Mouse (Mus musculus) kidney, adult 8-10 months (tissue): ENCODE measurements around the gene Dync2h1.
"Not testable (repeated sequence)": the region's sequence is repeated elsewhere in the genome, so short reads cannot be mapped to it uniquely, and the experiment has no call there.

ENCODE experiments used
- DNase-seq, 2 experiments: peaks; one replicate each; pipeline ENCODE4 v3.0.0; 2022

The Dync2h1 gene

DNA sequence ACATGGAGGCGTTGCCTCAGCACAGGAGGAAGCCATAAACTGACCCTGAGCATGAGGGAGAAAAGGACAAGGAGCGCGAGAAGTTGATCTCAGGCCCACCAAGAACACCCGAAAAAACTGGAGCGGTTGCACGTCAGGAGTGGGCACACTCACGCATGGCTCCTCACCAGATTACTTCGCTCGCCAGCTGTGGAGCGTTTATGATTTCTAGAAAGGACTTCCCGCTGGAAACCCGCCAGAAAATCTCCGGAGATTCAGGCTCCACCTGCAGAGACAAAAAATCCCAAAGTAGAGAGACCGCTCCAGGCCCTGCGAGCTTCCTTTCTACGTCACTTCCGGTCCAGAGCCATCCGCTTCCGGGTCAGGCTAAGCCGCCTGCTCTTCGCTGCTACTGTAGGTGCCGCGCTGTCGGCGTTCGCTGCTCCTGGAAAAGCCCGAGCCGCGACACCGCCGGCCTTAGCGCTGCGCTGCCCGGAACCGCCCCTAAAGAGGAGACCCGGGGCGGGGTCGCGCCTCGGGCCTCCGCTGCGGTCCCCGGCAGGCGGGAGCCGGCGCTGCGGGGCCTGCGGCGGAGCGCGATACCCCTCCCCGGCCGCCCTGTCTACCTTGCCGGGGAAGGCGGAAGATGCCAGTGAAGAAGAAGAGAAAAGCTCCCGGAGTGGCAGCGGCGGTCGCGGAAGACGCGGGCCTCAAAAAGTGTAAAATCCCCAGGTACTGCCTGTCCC, at the start of gene Dync2h1, which contains the start of gene Dcun1d5:
Gene Dync2h1, minus strand, starts transcription at position 275 of the 725 bp plus-strand sequence.
Gene Dcun1d5, plus strand, starts transcription at position 349 of the 725 bp plus-strand sequence.
- peak; percentile 96 for DNase-seq

DNA sequence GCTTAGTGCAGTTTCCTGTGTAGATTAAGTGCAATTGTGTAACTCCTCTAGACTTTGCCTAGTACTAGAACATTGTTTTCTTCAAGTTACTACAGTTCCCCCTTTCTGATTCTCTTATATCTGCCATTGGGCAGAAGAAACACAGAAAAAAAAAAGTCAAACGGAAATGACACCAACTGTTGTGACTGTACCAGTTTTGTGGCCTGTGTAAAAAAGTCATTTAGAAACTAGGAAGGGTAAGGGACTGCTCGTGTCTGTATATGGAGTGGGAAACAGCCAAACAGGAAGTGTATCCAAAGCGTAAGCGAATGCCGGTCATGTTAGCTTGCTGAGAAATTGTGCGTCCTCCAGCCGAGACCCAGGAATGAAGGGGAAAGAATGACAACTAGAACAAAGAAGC, 37.2 kb upstream of the Dync2h1 start:
- no peak for DNase-seq

DNA sequence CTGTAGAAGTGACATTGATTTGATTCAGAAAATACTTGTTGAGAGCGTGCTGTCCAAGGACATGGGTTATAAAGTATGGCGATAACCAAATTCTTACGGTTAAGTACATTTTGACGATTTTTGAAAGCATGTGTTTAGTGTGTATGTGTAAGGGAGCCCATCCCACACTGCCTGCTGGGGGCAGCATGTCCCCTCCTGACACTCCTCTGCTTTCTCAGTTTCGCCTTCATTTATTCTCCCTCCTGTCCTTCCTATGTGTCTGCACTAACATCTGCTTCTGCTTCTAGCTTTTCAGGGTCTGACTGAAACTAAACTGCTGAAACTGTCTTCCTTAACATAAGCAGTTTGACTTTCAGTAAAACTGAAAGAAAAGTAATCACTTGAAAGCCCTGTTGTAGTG, 36.8 kb upstream of the Dync2h1 start:
- DNase-seq: no peak

DNA sequence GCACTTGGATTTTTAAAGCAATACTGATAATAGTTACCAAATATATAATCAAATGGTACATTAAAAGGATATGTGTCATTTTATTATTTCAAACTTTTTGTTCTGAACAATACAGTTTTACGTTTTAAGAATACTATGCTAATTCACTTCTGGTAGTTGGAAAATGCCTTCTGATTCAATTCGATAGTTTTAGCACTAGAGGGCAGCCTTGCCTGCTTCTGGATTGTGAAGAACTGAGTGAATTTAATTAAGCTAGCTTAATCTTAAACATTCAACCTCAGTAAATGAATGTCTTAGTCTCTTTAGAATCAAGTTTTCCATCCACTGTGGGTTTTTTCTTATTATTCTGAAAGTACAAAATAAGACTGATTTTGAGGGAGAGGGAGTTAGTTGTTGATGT, 32.0 kb upstream of the Dync2h1 start:
- DNase-seq: peak; percentile 7 to 8

DNA sequence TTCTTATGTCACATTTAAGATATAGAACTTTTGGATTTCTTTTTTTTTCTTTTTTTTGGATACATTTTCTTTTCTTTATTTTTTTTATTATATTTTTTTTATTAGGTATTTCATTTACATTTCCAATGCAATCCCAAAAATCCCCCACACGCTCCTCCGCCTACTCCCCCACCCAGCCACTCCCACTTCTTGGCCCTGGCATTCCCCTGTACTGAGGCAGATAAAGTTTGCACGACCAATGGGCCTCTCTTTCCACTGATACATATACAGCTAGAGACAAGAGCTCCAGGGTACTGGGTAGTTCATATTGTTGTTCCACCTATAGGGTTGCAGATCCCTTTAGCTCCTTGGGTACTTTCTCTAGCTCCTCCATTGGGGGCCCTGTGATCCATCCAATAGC, 6.4 kb upstream of the Dync2h1 start:
- DNase-seq: not testable (repeated sequence)

DNA sequence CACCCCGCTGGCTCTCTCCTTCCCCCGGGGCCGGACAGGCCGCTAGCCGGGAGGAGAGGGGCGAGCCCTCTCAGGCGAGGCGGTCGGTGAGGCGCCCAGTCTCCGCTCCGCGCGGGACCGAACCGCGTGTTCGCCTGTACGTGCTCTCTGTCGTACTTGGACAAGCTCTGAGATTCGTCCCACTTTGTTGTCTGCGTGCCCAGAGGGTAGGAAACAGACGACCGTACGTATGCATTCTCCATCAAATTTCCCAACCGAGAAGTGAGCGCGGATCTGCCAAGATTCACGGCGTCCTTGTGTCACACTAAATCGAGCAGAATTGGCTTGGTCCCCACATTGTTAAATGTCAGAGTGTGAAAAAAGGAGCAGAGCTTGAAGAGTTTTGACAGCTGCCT, 648 bp upstream of the Dync2h1 start:
- peak in 1 of 2 experiments; percentile 5 for DNase-seq

DNA sequence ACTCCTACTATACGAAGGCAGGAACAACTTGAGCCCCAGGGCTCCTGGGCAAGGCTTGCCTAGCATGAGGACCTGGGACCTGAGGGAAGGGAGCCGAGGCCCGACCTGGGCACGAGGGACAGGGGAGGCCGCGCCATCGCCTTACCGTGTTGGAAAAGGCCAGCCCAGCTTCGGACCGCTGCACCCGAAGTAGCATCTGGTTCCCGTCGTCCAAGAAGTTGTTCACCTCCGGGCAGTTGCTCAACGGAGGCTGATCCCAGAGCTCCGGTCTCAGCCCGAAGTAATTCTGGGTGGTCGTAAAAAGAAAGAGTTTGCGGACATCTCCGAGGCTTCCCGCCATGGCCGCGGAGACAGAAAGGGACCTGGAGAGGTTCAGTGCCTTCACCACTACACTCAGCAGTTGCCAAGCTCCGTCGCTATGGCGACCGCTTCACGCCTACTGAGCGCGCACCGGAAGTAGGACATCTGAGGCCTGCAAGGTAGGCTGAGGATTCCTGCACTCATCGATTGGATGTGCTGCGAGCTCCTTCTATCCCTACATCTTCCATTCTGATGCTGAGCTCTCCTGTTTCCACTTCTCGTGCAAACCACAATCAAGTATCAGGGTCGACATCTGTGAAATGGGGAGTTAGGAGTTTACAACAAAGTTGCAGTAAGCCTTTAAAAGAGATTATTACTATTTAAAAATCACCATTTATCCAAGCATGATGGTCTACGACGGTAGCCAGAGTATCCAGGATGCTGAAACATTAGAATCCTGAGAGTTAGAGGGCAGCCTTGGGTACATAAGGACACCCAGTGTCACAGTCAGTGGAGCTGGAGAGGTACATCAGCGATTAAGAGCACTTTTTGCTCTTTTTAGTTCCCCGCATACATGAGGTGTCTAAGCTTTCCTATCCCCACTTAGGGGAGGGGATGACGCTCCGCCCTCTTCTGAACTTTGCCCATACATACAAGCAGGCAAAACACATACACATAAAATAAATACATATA, 7.3 kb downstream of the Dync2h1 start:
- DNase-seq: peak; percentile 93 to 96

DNA sequence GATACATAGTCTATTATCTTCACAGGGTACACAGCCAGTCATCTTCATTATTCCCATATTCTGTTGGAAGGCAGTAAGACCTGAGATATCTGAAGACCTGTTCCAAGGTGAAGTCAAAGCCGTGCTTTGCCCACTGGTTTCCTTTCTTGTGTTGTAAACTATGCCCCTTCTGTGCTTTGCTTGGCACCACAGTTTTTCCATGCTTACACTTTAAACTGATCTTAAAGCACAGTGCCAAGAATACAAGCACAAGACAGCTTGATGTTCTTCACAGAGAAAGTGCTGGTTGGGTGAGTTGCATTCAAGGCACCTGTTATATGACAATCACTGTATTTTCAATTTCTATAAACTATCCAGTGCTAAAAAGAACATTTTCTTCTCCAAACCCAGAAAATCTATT, 10.5 kb downstream of the Dync2h1 start:
- peak; percentile 17 to 46 for DNase-seq

DNA sequence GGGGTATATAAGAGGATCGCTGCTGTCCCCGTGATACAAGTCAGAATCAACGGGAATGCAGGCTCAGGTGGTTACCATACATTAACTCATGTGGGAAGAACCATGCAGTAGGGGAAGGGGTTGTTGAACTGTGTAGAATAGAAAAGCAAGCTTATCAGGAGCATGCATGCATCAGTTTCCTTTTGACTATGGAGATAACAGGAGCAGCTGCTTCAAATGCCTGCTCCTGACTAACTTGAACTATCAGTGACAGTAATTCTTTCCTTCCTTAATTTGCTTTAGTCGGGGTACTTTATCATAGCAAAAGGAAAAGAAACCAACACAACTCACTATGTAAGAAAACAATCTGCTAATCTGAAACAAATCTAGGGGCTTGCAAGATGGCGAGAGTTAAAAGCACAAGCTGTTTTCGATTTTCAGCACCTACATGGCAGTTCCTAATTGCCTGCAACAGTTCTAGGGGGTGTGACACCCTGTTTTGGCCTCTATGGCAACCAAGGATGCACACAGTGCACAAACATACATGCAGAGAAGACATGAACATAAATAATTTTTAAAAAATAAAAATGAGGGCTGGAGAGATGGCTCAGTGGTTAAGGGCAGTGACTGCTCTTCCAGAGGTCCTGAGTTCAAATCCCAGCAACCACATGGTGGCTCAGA, 16.8 kb downstream of the Dync2h1 start:
- DNase-seq: no peak

DNA sequence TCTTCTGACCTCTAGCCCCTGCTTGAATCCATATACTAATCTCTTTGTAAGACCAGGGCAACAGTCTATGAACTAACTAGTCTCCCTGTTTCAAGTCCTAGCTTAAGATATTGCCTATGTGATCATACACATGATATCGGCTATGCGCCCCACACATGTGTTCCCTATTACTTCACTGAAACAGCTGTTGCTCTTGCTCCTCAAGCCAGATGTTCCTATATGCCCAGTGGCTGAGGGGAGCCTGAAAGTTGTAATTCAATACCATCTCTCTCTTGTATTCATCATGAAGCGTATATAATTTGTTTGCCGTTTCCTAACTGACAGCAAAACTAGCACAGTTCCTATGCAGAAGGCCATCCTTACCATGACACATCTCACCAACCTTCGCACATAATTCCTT, 23.6 kb downstream of the Dync2h1 start:
- DNase-seq: no peak

DNA sequence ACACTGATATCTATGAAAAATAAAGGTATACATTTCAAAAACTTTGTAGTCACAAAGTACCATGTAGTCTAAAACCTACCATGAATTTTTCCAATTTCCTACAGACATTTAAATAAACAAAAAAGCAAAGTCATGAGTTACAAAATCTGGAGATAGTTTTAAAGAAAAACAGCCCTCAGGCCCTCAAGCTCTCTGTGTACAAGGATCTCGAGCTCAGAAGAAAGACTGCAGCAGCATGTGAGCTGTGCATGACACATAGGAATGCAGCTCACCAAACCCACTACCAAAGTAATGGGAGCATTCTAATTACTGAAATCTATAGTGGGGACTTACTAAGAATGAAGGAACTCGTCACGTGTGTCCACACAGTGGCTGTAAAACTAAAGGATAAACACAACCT, 24.5 kb downstream of the Dync2h1 start:
- DNase-seq: no peak

DNA sequence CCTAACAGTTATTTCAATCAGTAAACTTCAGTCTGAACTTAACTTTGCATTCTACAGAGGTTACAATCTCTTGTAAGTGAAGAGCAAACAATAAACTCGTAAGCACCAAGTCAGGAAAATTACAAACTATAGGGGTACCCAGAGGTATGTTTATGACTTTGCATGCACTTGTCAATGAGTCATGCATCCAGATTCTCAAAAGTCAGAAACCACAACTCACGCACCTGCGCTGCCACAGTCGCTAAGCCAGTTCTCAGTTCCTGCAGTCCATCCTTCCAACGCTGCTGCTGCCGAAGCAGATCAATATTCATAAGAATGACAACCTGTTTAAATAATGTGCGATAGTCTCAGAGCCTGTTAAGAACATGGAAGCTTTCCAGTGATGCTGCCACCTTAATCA, 25.6 kb downstream of the Dync2h1 start:
- no peak for DNase-seq

DNA sequence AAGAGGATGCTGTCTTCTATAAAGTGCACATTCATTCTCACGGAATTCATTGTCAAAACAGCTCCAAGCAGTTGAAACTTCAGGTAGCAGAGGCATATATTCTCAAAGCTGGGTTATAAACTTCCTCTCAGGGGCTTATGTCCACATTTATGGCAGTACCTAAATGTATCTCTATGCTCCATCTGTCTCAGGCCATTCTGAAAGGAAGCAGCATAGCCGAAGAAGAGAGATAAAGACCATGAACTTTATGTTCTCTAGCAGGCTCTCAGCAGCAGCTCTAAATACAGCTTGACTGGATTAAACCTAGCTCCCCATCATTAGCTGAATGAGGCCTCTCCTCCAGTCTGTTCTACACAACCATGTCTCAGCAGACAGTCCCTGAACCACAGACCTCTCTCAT, 29.9 kb downstream of the Dync2h1 start:
- DNase-seq: no peak

DNA sequence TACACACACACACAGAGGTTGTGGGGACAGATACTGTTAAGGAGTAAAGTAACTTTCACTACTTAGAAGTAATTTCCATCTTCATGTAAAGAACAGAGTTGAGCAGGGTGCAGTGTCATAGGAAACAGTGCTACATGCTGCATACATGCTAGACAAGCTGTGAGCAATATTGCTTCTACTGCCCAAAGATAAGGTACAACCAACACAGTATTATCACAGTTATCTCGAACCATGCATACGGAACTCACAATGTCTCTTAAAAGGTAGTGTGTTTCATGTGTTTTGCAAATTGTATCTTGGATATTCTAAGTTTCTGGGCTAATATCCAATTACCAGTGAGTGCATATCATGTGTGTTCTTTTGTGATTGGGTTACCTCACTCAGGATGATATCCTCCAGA, 61.4 kb downstream of the Dync2h1 start:
- no peak for DNase-seq

DNA sequence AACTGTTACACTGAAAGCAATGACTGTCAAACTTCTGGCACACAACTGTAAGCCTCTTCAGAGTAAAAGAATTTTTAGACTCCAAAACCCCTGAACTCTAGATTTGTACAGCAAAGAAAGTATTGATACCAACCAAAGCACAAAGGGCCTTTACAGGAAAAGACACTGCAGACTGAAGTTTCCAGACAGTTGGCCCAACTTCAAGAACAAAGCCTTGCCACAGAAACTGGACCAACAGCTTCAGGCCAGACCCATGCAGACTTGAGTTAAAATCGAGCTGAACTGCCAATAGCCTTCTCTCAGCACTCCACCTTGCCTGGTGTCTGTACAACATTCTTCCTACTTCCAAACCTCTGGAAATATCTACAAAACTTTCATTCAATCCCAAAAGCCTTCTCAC, 74.1 kb downstream of the Dync2h1 start:
- DNase-seq: no peak

DNA sequence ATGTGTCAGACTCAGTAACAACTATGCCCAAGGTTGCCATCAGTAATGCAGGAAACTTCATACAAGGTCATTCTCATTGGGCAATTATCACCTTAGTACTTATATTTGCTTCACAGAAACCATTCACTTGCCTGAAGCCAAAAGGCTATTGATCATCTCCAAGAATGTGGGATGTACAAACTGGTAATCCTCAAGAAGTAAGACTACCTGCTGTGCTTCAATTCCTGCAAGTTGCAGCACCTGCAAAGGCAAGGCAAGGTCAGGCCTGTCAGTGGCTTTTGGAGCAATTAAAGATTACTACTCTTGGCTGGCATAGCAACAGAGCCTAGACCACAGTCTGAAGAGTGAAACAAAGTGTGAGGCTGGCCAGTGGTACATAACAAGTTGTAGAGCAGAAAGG, 82.9 kb downstream of the Dync2h1 start:
- DNase-seq: no peak

DNA sequence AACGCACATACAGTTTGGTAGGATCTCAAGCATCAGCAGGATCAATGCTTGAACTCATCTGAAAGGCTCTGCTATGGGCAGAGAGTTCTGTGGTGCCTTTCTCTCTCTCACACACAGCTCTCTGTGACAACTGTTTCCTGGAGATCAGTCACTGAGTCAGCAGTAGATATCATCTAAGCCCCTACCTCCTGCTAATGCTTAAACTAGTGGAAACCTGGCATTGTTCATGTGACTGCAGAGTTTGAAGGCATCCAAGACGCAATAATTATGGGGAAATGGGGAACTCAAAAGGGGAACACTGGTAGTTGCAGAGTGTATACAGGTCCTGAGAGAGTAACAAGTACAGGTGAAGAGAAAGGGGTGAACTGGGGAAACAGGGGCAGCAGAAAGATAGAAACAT, 109.6 kb downstream of the Dync2h1 start:
- no peak for DNase-seq

DNA sequence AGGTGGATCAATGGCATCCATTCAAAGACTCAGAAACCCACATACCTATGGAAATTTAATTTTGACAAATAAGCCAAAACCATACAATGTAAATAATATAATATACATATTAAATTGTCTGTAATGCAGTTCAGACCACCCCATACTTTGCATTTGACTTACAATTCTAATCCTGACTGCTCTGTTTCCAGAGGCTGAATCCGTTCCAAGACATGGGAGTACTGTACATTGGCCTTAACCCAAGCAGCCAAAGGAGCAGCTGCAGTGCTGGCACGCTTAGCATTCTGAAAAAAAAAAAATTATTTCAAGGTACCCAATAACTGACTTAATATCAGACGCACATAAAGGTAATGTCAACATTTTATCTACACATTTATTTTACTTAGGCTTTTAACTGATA, 113.4 kb downstream of the Dync2h1 start:
- DNase-seq: no peak

DNA sequence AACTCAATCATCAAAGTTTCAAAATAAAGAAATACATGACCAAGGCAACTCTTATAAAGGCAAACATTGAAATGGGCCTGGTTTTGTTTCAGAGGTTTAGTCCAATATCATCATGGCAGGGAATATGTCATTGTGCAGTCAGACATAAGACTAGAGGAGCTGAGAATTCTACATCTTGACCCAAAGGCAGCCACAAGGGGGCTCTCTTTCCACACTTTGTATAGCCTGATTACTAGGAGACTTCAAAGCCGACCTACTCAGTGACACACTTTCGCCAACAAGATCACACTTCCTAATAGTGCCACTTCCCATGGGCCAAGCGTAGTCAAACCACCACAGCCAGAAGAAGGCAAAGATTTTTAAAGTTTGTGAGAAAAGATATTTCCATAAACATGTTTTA, 133.7 kb downstream of the Dync2h1 start:
- peak in 1 of 2 experiments; percentile 37 for DNase-seq

DNA sequence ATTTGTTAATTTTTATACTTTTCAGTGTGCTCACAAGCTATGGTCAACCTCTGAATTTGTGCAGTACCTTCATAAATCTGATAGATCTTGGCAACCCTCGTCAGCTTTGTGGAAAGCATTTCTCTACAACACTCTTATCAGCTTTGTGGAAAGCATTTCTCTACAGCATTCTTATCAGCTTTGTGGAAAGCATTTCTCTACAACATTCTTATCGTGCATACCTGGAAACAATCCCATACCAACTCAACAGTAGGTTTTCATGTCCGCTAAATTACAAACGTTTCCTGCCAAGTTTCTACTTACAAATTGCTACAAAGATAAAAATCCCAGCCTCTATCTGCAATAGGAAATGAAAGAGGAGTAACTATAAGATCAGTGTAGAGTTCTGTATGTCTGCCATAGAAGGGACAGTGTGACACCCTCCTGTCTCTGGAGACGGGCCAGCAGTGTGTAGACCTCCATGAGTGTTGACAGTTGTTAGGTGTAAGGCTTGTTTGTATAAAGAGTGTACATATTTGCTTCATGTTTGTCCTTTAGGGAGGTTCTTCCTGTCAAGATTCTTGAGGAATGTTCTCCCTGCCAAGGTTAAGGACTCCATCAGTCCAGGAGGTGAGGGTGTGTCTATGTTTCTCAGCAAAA, 141.5 kb downstream of the Dync2h1 start:
- DNase-seq: no peak

DNA sequence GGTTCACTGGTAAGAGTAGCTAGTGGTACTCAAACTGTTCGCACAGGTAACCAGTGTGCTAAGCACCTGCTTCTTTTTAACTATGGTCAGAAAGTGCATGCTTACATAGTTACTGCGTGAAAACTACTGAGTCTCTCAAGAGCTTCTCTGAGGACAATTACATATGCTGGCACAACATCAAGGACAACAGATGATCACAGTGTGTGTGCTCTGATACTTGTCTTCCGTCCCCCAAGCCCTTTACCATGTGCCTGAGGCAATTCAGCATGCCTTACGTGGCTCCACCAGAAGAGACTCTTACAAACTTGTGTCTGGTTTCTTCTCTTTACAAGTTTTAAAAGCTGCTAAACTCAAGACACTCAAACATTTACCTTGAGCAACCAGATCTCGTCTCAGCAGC, 143.0 kb downstream of the Dync2h1 start:
- no peak for DNase-seq

DNA sequence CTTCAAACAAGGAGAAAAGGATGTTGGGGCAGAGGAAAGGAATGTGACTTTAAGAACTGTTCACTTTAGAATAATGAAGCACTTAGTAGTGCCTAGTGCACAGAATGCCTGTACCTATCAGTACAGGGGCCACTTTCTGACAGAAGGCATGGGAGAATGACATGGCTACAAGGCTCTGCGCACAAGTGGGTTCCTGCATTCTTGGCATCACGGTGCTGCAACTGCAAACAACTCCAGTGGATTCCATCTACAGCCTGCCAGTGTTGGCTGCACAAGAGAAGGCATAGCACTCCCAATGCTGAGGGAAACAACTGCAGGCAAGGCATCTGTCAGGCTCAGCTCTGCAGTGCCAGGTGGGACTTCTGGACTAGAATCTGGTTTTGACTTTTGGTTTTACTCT, 151.7 kb downstream of the Dync2h1 start:
- DNase-seq: no peak

DNA sequence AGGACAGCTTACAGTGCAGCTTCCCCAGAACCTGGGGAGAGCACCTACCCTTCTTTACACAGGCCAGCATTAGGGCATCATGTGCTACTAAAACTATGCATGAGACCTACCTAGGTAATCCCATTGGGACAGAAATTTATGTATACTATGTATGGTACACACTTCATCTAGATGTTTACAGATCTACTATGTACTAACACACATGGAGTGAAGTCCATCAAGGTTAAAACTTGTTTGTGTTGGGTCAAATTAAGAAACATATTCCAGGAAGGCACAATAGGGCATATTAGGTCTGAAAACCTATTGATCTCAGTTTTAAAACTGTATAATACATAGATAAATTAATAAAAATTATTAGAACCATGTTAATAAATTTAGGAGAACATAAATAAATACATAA, 168.6 kb downstream of the Dync2h1 start:
- DNase-seq: no peak
